Mouse (Mus musculus): ENCODE results near the gene Wdr70. TPM values are rescaled to one million over a fixed set of nuclear protein-coding genes. Genes with fewer than 3 reads are reported as not detected.

Gene Wdr70
- polyA plus RNA-seq, 1 experiment, result 26.6 TPM

DNA sequence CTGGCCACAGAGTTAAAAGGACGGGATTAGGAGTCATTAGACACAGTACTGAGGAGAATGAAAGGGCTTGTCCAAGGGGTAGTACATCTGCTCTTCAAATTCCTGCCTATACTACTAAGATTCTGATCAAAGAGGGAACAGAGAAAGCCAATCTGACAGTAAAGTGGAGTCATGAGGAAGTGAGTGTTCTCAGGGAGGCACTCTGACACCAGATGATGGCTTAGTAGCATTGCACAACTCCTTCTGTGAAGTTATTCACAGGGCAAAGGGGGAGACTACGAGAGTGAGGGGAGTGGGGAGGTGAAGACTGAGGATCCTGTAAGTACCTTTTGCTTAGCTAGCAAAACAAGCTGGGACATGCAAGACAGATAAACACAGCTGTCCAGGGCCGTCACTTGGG, 61.2 kb downstream of the Wdr70 start:
- no peaks in the 10 kb centered on the region for H3K4me1 ChIP-seq (ENCODE audit: control insufficient read depth, insufficient read depth, low read length)
- no peak for TF ChIP-seq CTCF (IDR thresholded peaks at IDR 0.05; ENCODE audit: extremely low read depth, insufficient read depth, low read length)
- no peak overlapping the region for H3K27ac ChIP-seq (ENCODE audit: insufficient read depth, low read length)
- H3K4me3 ChIP-seq (ENCODE audit: insufficient read depth, low read length), result no peak overlapping the region

DNA sequence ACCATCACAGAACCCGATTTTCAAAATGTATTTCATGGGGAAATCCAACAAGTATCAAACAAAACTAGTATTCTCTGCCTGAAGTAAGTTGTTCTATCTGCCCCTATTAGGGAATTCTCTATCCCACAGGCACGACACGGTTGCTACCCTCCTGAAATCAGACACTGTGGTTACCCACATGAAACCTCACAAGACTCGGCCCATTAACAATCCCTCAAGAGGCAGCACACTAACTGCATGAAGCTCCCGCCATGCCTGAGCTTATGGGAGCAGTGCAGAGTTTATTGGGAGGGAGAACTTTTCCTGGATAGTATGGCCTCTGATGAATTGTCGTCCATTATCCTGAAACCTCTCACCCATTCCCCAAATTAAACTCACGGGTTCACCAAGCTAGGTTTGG, 67.8 kb downstream of the Wdr70 start:
- H3K27ac ChIP-seq (ENCODE audit: insufficient read depth, low read length), result no peak overlapping the region
- no peak overlapping the region for H3K4me3 ChIP-seq (ENCODE audit: insufficient read depth, low read length)
- peaks cover 5% of the 10 kb centered on the region for H3K4me1 ChIP-seq (ENCODE audit: control insufficient read depth, insufficient read depth, low read length)
- TF ChIP-seq POLR2A (IDR thresholded peaks at IDR 0.05; ENCODE audit: extremely low read depth, insufficient read depth, low read length), result no peak

DNA sequence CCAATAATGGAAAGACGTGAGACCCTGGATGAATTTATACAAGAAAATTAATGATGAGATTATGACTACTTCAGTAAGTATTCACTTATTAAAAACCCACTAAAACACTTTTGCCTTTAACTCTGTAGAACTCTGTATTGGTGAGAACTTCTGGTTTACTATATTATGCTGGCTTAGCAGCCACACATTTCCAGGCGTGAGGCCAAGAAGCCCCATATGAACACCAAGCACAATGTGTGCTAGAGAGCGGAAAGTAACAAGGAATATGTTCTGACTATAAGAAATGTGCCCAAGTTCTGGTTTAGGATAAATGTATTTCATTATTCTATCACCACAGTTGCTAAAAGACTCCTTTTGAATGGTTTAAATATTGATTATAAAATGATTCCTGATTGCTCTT, 68.4 kb downstream of the Wdr70 start:
- H3K4me3 ChIP-seq (ENCODE audit: insufficient read depth, low read length), result no peak overlapping the region
- no peak for TF ChIP-seq POLR2A (IDR thresholded peaks at IDR 0.05; ENCODE audit: extremely low read depth, insufficient read depth, low read length)
- TF ChIP-seq CTCF (IDR thresholded peaks at IDR 0.05; ENCODE audit: extremely low read depth, insufficient read depth, low read length), result no peak
- H3K27ac ChIP-seq (ENCODE audit: insufficient read depth, low read length), result no peak overlapping the region
- H3K4me1 ChIP-seq (ENCODE audit: control insufficient read depth, insufficient read depth, low read length), result peaks cover 5% of the 10 kb centered on the region

DNA sequence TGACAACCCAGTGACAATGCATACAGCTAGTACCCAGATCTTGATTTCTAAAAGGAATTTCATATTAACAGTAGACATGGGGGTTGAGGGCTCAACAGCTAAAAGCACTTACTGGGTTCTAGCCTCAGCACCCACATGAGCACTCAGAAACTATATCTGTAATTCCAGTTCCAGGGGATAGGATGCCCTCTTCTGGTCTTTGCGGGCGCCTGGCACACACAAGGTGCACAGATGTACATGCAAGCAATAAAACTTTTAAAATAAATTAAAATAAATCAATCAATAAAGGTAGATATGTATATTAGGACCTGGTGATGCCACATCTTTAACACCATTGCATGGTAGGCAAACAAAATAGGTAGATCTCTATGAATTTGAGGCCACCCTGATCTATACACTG, 71.5 kb downstream of the Wdr70 start:
- Histone ChIP-seq H3K4me1 (ENCODE audit: control insufficient read depth, insufficient read depth, low read length) (peaks cover 5% of the 10 kb centered on the region), H3K27ac (ENCODE audit: insufficient read depth, low read length) (no peak overlapping the region), H3K4me3 (ENCODE audit: insufficient read depth, low read length) (no peak overlapping the region)
- TF ChIP-seq POLR2A (IDR thresholded peaks at IDR 0.05; ENCODE audit: extremely low read depth, insufficient read depth, low read length) (no peak), CTCF (IDR thresholded peaks at IDR 0.05; ENCODE audit: extremely low read depth, insufficient read depth, low read length) (0 out of 2 replicates have a peak, but pooled peaks have one; percentile 13)

DNA sequence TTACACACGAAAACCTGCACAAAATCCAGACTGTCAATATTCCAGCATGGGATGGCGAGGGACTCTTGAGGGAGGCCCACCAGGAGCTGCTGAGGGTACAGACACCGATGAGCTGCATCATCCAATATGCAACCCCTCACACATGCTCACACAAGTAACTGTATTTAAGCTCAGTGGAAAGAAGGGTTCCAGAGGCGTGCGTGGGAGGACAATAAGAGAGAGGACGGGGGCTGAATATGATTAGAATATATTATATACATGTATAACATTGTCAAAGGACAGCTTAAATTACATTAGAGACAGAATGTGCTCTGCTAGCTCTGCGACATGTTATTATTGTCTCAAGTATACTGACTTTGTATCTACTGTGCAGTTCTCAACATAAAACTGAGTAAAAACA, 87.6 kb downstream of the Wdr70 start:
- Histone ChIP-seq H3K4me3 (ENCODE audit: insufficient read depth, low read length) (no peak overlapping the region), H3K27ac (ENCODE audit: insufficient read depth, low read length) (no peak overlapping the region), H3K4me1 (ENCODE audit: control insufficient read depth, insufficient read depth, low read length) (peaks cover 2% of the 10 kb centered on the region; the same call in 1 of the 2 replicates)
- TF ChIP-seq POLR2A (IDR thresholded peaks at IDR 0.05; ENCODE audit: extremely low read depth, insufficient read depth, low read length) (no peak), CTCF (IDR thresholded peaks at IDR 0.05; ENCODE audit: extremely low read depth, insufficient read depth, low read length) (no peak)

DNA sequence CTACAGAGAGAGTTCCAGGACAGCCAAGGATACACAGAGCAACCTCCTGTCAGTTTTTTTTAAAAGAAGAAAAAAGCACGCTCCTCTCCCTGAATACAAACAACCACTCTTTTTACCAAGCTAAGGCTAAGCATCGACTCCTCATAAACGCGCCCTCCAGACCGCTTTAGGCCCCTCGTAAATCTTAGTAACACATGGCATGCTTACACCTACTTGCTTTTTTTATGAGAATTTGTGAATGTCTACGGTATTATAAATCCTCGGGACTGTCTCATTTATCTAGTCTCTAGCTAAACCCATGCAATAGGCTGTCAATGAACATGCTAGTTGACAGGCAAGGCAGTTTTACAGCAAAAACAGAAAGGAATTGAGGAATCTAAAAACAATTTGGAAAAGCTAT, 91.6 kb downstream of the Wdr70 start:
- TF ChIP-seq POLR2A (IDR thresholded peaks at IDR 0.05; ENCODE audit: extremely low read depth, insufficient read depth, low read length) (no peak), CTCF (IDR thresholded peaks at IDR 0.05; ENCODE audit: extremely low read depth, insufficient read depth, low read length) (no peak)
- no peak overlapping the region for H3K27ac ChIP-seq (ENCODE audit: insufficient read depth, low read length)
- peaks cover 2% of the 10 kb centered on the region; the same call in 1 of the 2 replicates for H3K4me1 ChIP-seq (ENCODE audit: control insufficient read depth, insufficient read depth, low read length)
- H3K4me3 ChIP-seq (ENCODE audit: insufficient read depth, low read length), result no peak overlapping the region

DNA sequence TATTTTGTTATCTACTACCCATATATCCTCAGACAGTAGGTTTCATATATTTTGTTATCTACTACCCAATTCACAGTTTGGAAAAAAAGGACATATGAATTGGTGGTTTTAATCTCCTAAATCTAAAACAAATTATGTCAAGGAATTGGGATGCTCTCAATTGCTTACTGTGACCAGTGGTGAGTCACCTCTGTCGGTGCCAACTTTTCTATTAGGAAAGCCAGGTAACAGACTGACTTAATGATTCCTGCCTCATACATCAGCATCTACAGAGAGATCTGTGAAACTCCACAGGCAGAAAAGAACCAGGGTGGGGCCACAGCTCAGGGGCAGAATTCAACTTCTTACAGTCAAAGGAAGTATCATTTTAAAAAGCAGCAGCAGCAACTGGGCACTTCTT, 93.0 kb downstream of the Wdr70 start:
- no peaks in the 10 kb centered on the region; the same call in 1 of the 2 replicates for H3K4me1 ChIP-seq (ENCODE audit: control insufficient read depth, insufficient read depth, low read length)
- no peak overlapping the region for H3K4me3 ChIP-seq (ENCODE audit: insufficient read depth, low read length)
- no peak for TF ChIP-seq CTCF (IDR thresholded peaks at IDR 0.05; ENCODE audit: extremely low read depth, insufficient read depth, low read length)
- TF ChIP-seq POLR2A (IDR thresholded peaks at IDR 0.05; ENCODE audit: extremely low read depth, insufficient read depth, low read length), result no peak

DNA sequence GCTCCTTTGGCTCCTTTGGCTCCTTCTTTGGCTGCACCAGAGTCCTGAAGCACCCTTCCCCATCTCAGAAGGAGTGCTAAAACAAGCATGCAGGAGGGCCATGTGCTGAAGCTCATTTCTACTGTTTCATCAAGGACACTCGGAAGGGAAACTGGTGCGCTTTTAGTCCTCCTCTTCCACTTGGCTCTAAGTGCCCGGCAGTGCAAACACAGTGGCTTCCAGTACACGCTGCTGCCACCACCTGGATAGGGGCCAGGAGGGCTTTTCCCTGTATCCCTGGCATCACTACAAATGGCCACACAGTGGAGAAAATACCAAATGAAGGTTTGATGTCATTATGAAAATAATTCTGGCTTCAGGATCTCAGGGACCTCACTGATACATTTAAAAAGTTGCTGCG, 93.5 kb downstream of the Wdr70 start:
- no peak overlapping the region for H3K27ac ChIP-seq (ENCODE audit: insufficient read depth, low read length)
- no peak overlapping the region for H3K4me3 ChIP-seq (ENCODE audit: insufficient read depth, low read length)
- TF ChIP-seq POLR2A (IDR thresholded peaks at IDR 0.05; ENCODE audit: extremely low read depth, insufficient read depth, low read length) (no peak), CTCF (IDR thresholded peaks at IDR 0.05; ENCODE audit: extremely low read depth, insufficient read depth, low read length) (no peak)
- no peaks in the 10 kb centered on the region for H3K4me1 ChIP-seq (ENCODE audit: control insufficient read depth, insufficient read depth, low read length)

More for the DNA sequence above, 93.0 kb downstream of the Wdr70 start:
- no peak overlapping the region for H3K27ac ChIP-seq (ENCODE audit: insufficient read depth, low read length)

DNA sequence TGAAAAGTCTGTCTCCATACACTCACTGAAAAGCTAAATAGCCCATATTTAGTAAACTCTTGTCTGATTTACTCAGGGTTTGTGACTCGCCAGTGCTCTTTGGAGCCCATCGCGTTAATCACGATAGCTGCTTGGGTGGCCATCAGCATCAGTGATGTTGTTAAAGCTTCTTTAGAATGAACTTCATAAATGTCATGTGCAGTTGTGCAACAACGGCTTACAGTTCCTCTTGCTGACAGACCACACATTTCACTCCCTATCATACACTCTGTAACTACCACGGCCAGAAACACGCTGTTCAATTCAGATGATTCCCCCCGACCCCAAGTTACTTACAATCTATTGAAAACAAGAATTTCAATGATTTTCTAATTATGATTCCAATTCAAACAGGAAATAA, 95.2 kb downstream of the Wdr70 start:
- no peak for TF ChIP-seq POLR2A (IDR thresholded peaks at IDR 0.05; ENCODE audit: extremely low read depth, insufficient read depth, low read length)
- TF ChIP-seq CTCF (IDR thresholded peaks at IDR 0.05; ENCODE audit: extremely low read depth, insufficient read depth, low read length), result no peak
- no peaks in the 10 kb centered on the region for H3K4me1 ChIP-seq (ENCODE audit: control insufficient read depth, insufficient read depth, low read length)
- H3K27ac ChIP-seq (ENCODE audit: insufficient read depth, low read length), result no peak overlapping the region
- no peak overlapping the region for H3K4me3 ChIP-seq (ENCODE audit: insufficient read depth, low read length)

DNA sequence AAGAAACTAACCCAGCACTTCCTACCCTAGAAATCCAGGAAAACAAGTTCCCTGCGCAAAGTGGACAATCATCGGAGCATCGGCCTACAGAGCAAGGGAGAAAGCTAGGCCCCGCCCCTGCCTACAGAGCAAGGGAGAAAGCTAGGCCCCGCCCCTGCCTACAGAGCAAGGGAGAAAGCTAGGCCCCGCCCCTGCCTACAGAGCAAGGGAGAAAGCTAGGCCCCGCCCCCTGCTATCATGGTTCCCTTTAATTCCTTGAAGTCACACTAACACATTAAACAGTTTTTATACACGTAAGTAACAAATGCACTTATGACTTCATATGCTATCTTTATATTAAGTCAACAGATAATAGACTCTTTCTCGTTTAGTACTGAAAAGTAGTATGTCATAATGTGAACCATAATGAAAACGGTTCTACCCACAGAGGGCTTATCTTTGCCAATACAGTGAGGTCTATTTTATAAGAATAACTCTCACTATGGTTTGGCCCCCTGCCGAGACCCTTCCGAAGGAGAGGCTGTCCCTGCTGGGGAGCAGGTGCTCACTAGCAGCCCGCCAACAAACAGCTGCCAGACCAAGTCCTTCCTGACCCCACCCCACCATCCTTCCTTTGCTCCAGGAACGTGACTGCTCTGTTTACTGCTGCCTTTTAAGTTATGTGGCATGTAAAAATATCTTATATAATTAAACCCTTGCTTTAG, 100.0 kb downstream of the Wdr70 start:
- TF ChIP-seq POLR2A (IDR thresholded peaks at IDR 0.05; ENCODE audit: extremely low read depth, insufficient read depth, low read length), result no peak
- no peak for TF ChIP-seq CTCF (IDR thresholded peaks at IDR 0.05; ENCODE audit: extremely low read depth, insufficient read depth, low read length)

More for the DNA sequence above, 100.0 kb downstream of the Wdr70 start:
- Histone ChIP-seq H3K4me3 (ENCODE audit: insufficient read depth, low read length) (no peak overlapping the region), H3K4me1 (ENCODE audit: control insufficient read depth, insufficient read depth, low read length) (peaks cover 2% of the 10 kb centered on the region; the same call in 1 of the 2 replicates), H3K27ac (ENCODE audit: insufficient read depth, low read length) (no peak overlapping the region)
